Mouse (Mus musculus) midbrain, embryonic 15.5 days (tissue): ENCODE measurements around the gene Zfp609. TPM values are rescaled to one million over a fixed set of nuclear protein-coding genes. Genes with fewer than 3 reads are reported as not detected.

Experiments
- ATAC-seq: fragments of 200-750 bp; cut with Nextera tagmentation; replicated peaks from 2 replicates; pipeline ENCODE4 v1.8.0; 2017; ENCODE audit warnings: moderate TSS enrichment
- H3K27ac ChIP-seq: fragments of 300-500 bp; sonication (generic); 2 replicates; pipeline ENCODE4 v1.5.1; 2015; ENCODE audit warnings: mild to moderate bottlenecking, inconsistent platforms
- H3K27me3 ChIP-seq: fragments of 300-500 bp; sonication (generic); replicated peaks from 2 replicates; pipeline ENCODE4 v1.6.1; 2015; ENCODE audit warnings: inconsistent platforms
- H3K36me3 ChIP-seq: fragments of 300-500 bp; sonication (generic); replicated peaks from 2 replicates; pipeline ENCODE4 v1.6.1; 2015; ENCODE audit warnings: inconsistent platforms
- H3K4me1 ChIP-seq: fragments of 300-500 bp; sonication (generic); 2 replicates; pipeline ENCODE4 v1.6.1; 2015; ENCODE audit warnings: inconsistent platforms
- H3K4me2 ChIP-seq: fragments of 300-500 bp; sonication (generic); 2 replicates; pipeline ENCODE4 v1.6.1; 2015; ENCODE audit warnings: inconsistent platforms, mild to moderate bottlenecking, moderate library complexity
- H3K4me3 ChIP-seq: fragments of 300-500 bp; sonication (generic); 2 replicates; pipeline ENCODE4 v1.5.1; 2015; ENCODE audit warnings: mild to moderate bottlenecking, inconsistent platforms
- H3K9ac ChIP-seq: fragments of 300-500 bp; sonication (generic); 2 replicates; pipeline ENCODE4 v1.6.1; 2015; ENCODE audit warnings: mild to moderate bottlenecking, inconsistent platforms
- H3K9me3 ChIP-seq: fragments of 300-500 bp; sonication (generic); 2 replicates; pipeline ENCODE4 v1.6.1; 2016; ENCODE audit warnings: inconsistent platforms
- WGBS: fragments of 180-500 bp; shearing (Covaris S2); methylation state at CpG from one replicate; pipeline ENCODE4 v1.1.7; 2015; ENCODE audit warnings: mixed read lengths; 5-methylcytosine and 5-hydroxymethylcytosine counted together
- polyA plus RNA-seq: library from polyadenylated mRNA; unstranded; fragments of >200 nt; fragmentation: Nextera tagmentation; extraction: Ambion mirVana; gene quantifications from 2 replicates; pipeline ENCODE4 v1.2.1, GENCODE M21; 2015

Gene Zfp609
- polyA plus RNA-seq, 1 experiment from 2014 or later = 8.7 TPM

DNA sequence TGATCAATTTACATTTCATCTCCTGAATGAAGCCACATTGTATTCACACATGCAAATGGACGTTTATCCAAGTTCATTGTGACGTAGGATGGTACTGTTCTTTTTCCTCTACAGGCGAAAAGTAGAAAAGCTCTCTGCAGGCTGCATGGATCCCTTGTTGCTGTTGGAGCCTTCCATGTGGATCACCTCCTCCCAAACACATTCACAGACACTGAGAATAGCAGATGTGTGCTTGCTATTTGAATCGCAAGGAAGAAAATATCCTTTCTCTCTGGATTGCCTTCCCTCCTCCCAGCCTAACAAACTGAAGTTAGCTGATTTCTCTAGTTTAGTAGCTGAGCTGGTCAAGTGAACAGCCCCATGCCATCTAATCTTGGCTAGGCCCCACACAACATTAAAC, 2.9 kb upstream of the Zfp609 start:
- 64% methylated on average over 4 of the region's 4 CpGs for WGBS
- H3K4me2 ChIP-seq = no peak overlapping the region
- no peaks in the 10 kb centered on the region for H3K27me3 ChIP-seq
- no peak overlapping the region for H3K4me3 ChIP-seq
- no peaks in the 10 kb centered on the region for H3K9me3 ChIP-seq
- peaks cover 24% of the 10 kb centered on the region for H3K4me1 ChIP-seq
- H3K36me3 ChIP-seq = no peaks in the 10 kb centered on the region
- no peak for ATAC-seq
- H3K27ac ChIP-seq = no peak overlapping the region
- H3K9ac ChIP-seq = no peak overlapping the region

DNA sequence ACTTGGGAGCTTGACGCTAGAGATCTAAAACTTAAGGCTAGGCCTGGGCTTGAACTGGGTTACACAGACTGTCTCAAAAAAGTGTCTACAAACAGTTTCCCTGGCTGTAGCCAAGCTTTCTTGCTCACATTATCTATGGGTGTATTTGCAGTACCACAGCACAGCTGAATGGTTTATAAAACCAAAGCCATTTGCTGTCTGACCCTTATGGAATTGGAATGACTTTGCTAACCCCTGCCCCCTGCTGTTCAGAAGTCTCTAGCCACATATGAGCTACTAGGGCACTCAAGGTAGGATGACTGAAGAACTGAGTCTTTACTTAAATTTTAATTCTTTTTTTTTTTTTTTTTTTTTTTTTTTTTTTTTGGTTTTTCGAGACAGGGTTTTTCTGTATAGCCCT, 2.0 kb upstream of the Zfp609 start:
- no peak for ATAC-seq
- no peaks in the 10 kb centered on the region for H3K36me3 ChIP-seq
- peaks cover 31% of the 10 kb centered on the region for H3K4me1 ChIP-seq
- 95% methylated on average over 2 of the region's 2 CpGs for WGBS
- H3K27ac ChIP-seq = no peak overlapping the region
- no peaks in the 10 kb centered on the region for H3K27me3 ChIP-seq
- no peak overlapping the region for H3K9ac ChIP-seq
- no peak overlapping the region for H3K4me3 ChIP-seq
- no peak overlapping the region for H3K4me2 ChIP-seq
- H3K9me3 ChIP-seq = no peaks in the 10 kb centered on the region

- Histone ChIP-seq H3K27ac (no peak overlapping the region), H3K4me3 (0 out of 2 replicates have a peak overlapping the region, but pooled peaks have one; percentile 91), H3K4me2 (peak overlapping the region; percentile 63; the same call in 1 of the 2 replicates), H3K27me3 (no peaks in the 10 kb centered on the region), H3K9ac (no peak overlapping the region), H3K36me3 (no peaks in the 10 kb centered on the region), H3K4me1 (peaks cover 40% of the 10 kb centered on the region), H3K9me3 (no peaks in the 10 kb centered on the region)
- no peak for ATAC-seq
- 50% methylated on average over 3 of the region's 3 CpGs for WGBS
Measured at GRCm38 (mm10) chr9:65828511-65828910, 1.1 kb upstream of the Zfp609 start.

- peak overlapping the region; percentile 99 for H3K27ac ChIP-seq
- ATAC-seq = no peak
- peak overlapping the region; percentile 96 for H3K9ac ChIP-seq
- peak overlapping the region; percentile 63 for H3K4me2 ChIP-seq
- peak overlapping the region; percentile 91 for H3K4me3 ChIP-seq
- H3K27me3 ChIP-seq = no peaks in the 10 kb centered on the region
- H3K4me1 ChIP-seq = peaks cover 43% of the 10 kb centered on the region
- under 1% methylated on average over 13 of the region's 13 CpGs for WGBS
- no peaks in the 10 kb centered on the region for H3K9me3 ChIP-seq
- no peaks in the 10 kb centered on the region for H3K36me3 ChIP-seq
Measured at GRCm38 (mm10) chr9:65828016-65828403, 646 bp upstream of the Zfp609 start.

DNA sequence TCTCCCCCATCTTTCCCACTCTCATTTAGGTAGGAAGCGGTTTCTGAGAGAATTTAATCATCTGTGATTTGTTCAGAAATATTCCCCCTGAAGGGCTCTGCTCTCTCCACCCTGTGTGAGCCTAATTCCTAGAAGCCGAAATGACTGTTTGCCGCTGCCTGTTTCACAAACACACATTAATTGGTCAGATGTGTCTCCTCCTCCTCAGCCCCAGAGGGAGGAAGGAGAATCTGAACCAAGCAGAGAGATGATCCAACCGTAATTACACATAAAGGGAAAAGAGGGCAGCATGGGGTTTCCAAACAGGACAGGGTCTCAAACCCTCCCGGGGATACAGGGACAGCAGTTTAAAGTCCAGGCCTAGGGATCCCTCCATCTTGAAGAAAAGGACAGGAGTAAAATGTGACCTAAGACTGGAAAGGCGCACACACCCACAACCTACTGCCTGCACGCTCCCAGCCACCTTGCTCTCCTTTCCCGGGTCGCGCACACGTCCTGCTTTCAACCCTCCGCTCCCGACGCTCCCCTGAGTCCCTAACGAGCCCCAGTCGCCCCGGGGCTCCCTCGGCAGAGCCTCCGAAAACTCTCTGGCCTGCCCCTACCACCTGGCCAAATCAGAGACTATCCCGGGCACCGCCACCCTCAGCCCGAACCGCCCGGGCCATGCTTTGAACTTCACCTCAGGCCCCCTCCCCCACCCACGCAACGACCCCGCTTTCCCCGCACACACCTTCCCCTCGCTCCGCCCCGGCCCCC, 598 bp downstream of the Zfp609 start:
- Histone ChIP-seq H3K4me1 (peaks cover 46% of the 10 kb centered on the region), H3K27me3 (no peaks in the 10 kb centered on the region), H3K27ac (peak overlapping the region; percentile 99), H3K9ac (peak overlapping the region; percentile 96), H3K4me3 (peak overlapping the region; percentile 91), H3K36me3 (no peaks in the 10 kb centered on the region), H3K4me2 (peak overlapping the region; percentile 63), H3K9me3 (no peaks in the 10 kb centered on the region)
- ATAC-seq = peak; percentile 62
- WGBS = under 1% methylated on average over 26 of the region's 31 CpGs

DNA sequence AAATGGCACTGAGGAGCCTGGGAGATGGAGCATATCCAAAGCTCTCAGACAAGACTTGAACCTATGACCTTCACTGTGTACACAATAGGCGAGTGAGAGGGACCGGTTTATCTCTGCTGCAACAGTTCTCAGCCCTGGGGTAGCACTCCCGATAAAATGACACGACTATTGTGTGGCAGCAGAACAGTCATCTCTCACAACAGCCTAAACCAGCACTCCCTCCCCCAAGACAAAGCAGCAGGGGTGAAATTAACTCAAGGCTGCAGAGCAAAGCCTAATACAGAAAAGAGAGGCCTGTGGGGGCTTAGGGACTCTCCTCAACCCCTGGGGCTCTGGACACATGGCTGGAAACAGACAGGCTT, 1.2 kb downstream of the Zfp609 start:
- Histone ChIP-seq H3K4me3 (peak overlapping the region; percentile 91), H3K9me3 (no peaks in the 10 kb centered on the region), H3K36me3 (no peaks in the 10 kb centered on the region), H3K4me1 (peaks cover 46% of the 10 kb centered on the region), H3K27ac (peak overlapping the region; percentile 99), H3K4me2 (peak overlapping the region; percentile 63), H3K9ac (peak overlapping the region; percentile 96), H3K27me3 (no peaks in the 10 kb centered on the region)
- 0% methylated on average over 4 of the region's 4 CpGs for WGBS
- peak; percentile 32 for ATAC-seq

DNA sequence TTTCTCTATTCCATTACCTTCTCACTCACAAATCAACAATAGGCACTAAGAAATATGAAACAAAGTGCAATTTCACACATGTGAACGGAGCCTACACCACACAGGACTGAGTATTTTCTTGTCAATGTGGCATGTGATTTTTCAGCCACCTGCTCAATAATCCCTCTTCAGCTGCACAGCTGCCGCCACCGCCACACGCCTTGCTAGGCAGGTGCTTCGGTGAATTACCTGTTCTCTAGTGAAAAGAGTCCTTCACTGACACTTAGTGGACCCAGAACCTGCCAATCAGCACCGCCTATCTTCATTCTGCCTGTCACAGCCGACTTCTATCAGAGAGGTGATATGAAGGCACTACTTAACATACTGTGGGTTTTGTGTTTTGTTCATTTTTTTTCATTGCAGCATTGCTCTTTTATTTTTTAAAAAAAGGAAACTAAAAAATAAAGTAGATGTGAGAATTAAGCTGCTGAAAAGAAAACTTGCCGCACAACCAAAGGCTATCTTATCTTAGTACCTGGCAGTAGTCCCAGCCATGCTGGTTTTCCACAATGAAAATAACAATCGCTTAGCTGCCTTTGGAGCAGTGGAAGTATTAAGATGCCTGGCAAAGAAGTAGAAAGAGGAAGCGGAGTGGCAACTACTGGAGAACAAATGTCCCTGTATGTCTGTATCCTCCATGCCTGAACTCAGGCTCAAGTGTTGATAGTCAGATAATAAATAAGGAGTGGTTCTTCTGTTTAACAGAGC, 3.5 kb downstream of the Zfp609 start:
- 27% methylated on average over 10 of the region's 10 CpGs for WGBS
- no peak for ATAC-seq
- H3K27me3 ChIP-seq = no peaks in the 10 kb centered on the region
- peaks cover 56% of the 10 kb centered on the region for H3K4me1 ChIP-seq
- no peaks in the 10 kb centered on the region for H3K36me3 ChIP-seq
- no peak overlapping the region for H3K4me3 ChIP-seq
- H3K27ac ChIP-seq = peak overlapping the region; percentile 57
- H3K9me3 ChIP-seq = no peaks in the 10 kb centered on the region
- peak overlapping the region; percentile 32 for H3K4me2 ChIP-seq
- H3K9ac ChIP-seq = peak overlapping the region; percentile 19; the same call in 1 of the 2 replicates

- peaks cover 57% of the 10 kb centered on the region for H3K4me1 ChIP-seq
- no peaks in the 10 kb centered on the region for H3K27me3 ChIP-seq
- 79% methylated on average over 4 of the region's 4 CpGs for WGBS
Measured at GRCm38 (mm10) chr9:65822011-65822410, 5.4 kb downstream of the Zfp609 start.

GRCm38 (mm10) chr9:65820301-65820700, 7.1 kb downstream of the Zfp609 start:
- WGBS = 70% methylated on average over 2 of the region's 2 CpGs
- no peak for ATAC-seq
- Histone ChIP-seq H3K4me3 (no peak overlapping the region), H3K4me2 (no peak overlapping the region), H3K9ac (no peak overlapping the region), H3K4me1 (peaks cover 46% of the 10 kb centered on the region), H3K9me3 (no peaks in the 10 kb centered on the region), H3K27me3 (no peaks in the 10 kb centered on the region), H3K36me3 (no peaks in the 10 kb centered on the region), H3K27ac (no peak overlapping the region)

More at GRCm38 (mm10) chr9:65822011-65822410, 5.4 kb downstream of the Zfp609 start:
- no peak for ATAC-seq
- no peak overlapping the region for H3K4me2 ChIP-seq
- no peaks in the 10 kb centered on the region for H3K36me3 ChIP-seq
- no peak overlapping the region for H3K9ac ChIP-seq
- no peaks in the 10 kb centered on the region for H3K9me3 ChIP-seq
- no peak overlapping the region for H3K27ac ChIP-seq
- H3K4me3 ChIP-seq = no peak overlapping the region

DNA sequence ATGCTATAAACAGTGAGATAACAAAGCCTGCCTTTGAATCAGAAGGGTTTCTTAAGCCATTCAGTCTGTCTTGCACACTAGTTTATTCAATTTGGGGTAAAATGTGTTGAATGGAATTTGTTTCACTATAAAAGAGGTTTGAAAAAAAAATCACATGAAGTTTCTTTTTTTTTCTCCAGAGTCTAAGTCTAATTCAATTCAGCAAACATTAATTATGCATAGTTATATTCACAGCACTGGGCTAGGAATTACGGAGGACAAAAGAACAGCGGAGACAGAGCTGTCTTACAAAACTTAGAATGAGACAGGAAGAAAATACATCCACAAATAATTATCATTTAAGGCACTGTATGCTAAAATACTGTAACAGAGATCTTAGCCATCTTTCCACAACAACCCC, 9.0 kb downstream of the Zfp609 start:
- Histone ChIP-seq H3K4me3 (no peak overlapping the region), H3K9me3 (no peaks in the 10 kb centered on the region), H3K27me3 (no peaks in the 10 kb centered on the region), H3K9ac (no peak overlapping the region), H3K27ac (peak overlapping the region; percentile 63), H3K4me2 (peak overlapping the region; percentile 15; the same call in 1 of the 2 replicates), H3K36me3 (no peaks in the 10 kb centered on the region), H3K4me1 (peaks cover 28% of the 10 kb centered on the region)
- 9% methylated on average over 2 of the region's 2 CpGs for WGBS
- ATAC-seq = no peak

- no peak for ATAC-seq
- Histone ChIP-seq H3K9ac (no peak overlapping the region), H3K27me3 (no peaks in the 10 kb centered on the region), H3K27ac (no peak overlapping the region), H3K4me3 (no peak overlapping the region), H3K9me3 (no peaks in the 10 kb centered on the region), H3K36me3 (no peaks in the 10 kb centered on the region), H3K4me1 (peaks cover 3% of the 10 kb centered on the region), H3K4me2 (no peak overlapping the region)
- WGBS = 68% methylated on average over 2 of the region's 2 CpGs
Measured at GRCm38 (mm10) chr9:65812841-65813240, 14.5 kb downstream of the Zfp609 start.

- Histone ChIP-seq H3K4me1 (peaks cover 5% of the 10 kb centered on the region; the same call in 1 of the 2 replicates), H3K4me3 (no peak overlapping the region), H3K27ac (no peak overlapping the region), H3K9ac (no peak overlapping the region), H3K27me3 (no peaks in the 10 kb centered on the region), H3K9me3 (no peaks in the 10 kb centered on the region), H3K4me2 (no peak overlapping the region), H3K36me3 (no peaks in the 10 kb centered on the region)
- WGBS = 97% methylated on average over 1 of the region's 1 CpGs
- no peak for ATAC-seq
Measured at GRCm38 (mm10) chr9:65811784-65812183, 15.6 kb downstream of the Zfp609 start.
